Mouse (Mus musculus): ENCODE data around the gene Scfd1. TPM values are rescaled to one million over a fixed set of nuclear protein-coding genes. Genes with fewer than 3 reads are reported as not detected.
A peak's percentile ranks its signal among the peaks of the same experiment; 100 is the strongest.

Gene Scfd1
- 12.4 TPM for polyA plus RNA-seq (2012; fragmentation: generic; extraction: Trizol)
- long read RNA-seq, experiment 1, transcript Scfd1-201 (25 exons, 2,096 nt), result major isoform, 55 of 76 reads
- long read RNA-seq, experiment 1, partial matches to known transcripts, result 15 of 76 reads
- long read RNA-seq, experiment 1, other reads (novel, unspliced or antisense), result 5 of 76 reads
- long read RNA-seq, experiment 2, transcript Scfd1-201 (25 exons, 2,096 nt), result major isoform, 131 of 163 reads
- long read RNA-seq, experiment 2, partial matches to known transcripts, result 16 of 163 reads
- long read RNA-seq, experiment 2, other reads (novel, unspliced or antisense), result 13 of 163 reads

- H3K79me2 ChIP-seq (ENCODE audit: control insufficient read depth, insufficient read depth), result peaks cover 32% of the 10 kb centered on the region
- peaks cover 35% of the 10 kb centered on the region for H3K36me3 ChIP-seq (ENCODE audit: control insufficient read depth, insufficient read depth)
- peaks cover 17% of the 10 kb centered on the region for H3K79me3 ChIP-seq (ENCODE audit: low read depth)
- TF ChIP-seq MYOG (IDR thresholded peaks at IDR 0.05; ENCODE audit: control insufficient read depth, extremely low read depth, insufficient read length) (no peak), FOSL1 (IDR thresholded peaks at IDR 0.05; ENCODE audit: insufficient read depth, low read length, poor library complexity, severe bottlenecking) (no peak), MAX (IDR thresholded peaks at IDR 0.05) (no peak), CEBPB (IDR thresholded peaks at IDR 0.05; ENCODE audit: low read depth) (no peak), MYOD1 (IDR thresholded peaks at IDR 0.05; ENCODE audit: control insufficient read depth, insufficient read length, low read depth) (no peak), CTCF (IDR thresholded peaks at IDR 0.05; ENCODE audit: control insufficient read depth, insufficient read depth, insufficient read length) (no peak), USF1 (IDR thresholded peaks at IDR 0.05; ENCODE audit: low read depth) (no peak)
- H3ac ChIP-seq (ENCODE audit: control insufficient read depth, insufficient read length, low read depth), result peak within 1 kb of the TSS; percentile 83
- peak within 1 kb of the TSS; percentile 72 for H3K4me3 ChIP-seq (ENCODE audit: insufficient read depth, poor library complexity, severe bottlenecking)
- no peaks in the 10 kb centered on the region for H3K27me3 ChIP-seq (ENCODE audit: control insufficient read depth, insufficient read depth, insufficient read length)
These were observed at the start of gene Scfd1 for GRCm38 (mm10) chr12:51377003-51377887. TSS of gene Scfd1 (plus strand) at chr12:51377510.

GRCm38 (mm10) chr12:51337014-51337413 lies 40.3 kb upstream of the Scfd1 start:
- Histone ChIP-seq H3K36me3 (ENCODE audit: control insufficient read depth, insufficient read depth) (no peaks in the 10 kb centered on the region), H3K79me2 (ENCODE audit: control insufficient read depth, insufficient read depth) (no peaks in the 10 kb centered on the region), H3K4me3 (ENCODE audit: insufficient read depth, poor library complexity, severe bottlenecking) (no peak overlapping the region), H3K27me3 (ENCODE audit: control insufficient read depth, insufficient read depth, insufficient read length) (no peaks in the 10 kb centered on the region), H3K79me3 (ENCODE audit: low read depth) (no peaks in the 10 kb centered on the region), H3ac (ENCODE audit: control insufficient read depth, insufficient read length, low read depth) (no peak overlapping the region)
- no peak for TF ChIP-seq CEBPB (IDR thresholded peaks at IDR 0.05; ENCODE audit: low read depth)
- no peak for TF ChIP-seq MAX (IDR thresholded peaks at IDR 0.05)
- TF ChIP-seq MYOD1 (IDR thresholded peaks at IDR 0.05; ENCODE audit: control insufficient read depth, insufficient read length, low read depth), result no peak
- TF ChIP-seq MYOG (IDR thresholded peaks at IDR 0.05; ENCODE audit: control insufficient read depth, extremely low read depth, insufficient read length), result no peak
- TF ChIP-seq FOSL1 (IDR thresholded peaks at IDR 0.05; ENCODE audit: insufficient read depth, low read length, poor library complexity, severe bottlenecking), result no peak
- no peak for TF ChIP-seq USF1 (IDR thresholded peaks at IDR 0.05; ENCODE audit: low read depth)
- no peak for TF ChIP-seq CTCF (IDR thresholded peaks at IDR 0.05; ENCODE audit: control insufficient read depth, insufficient read depth, insufficient read length)

- H3K27me3 ChIP-seq (ENCODE audit: control insufficient read depth, insufficient read depth, insufficient read length), result no peaks in the 10 kb centered on the region
- peaks cover 28% of the 10 kb centered on the region for H3K79me3 ChIP-seq (ENCODE audit: low read depth)
- no peak overlapping the region for H3K4me3 ChIP-seq (ENCODE audit: insufficient read depth, poor library complexity, severe bottlenecking)
- H3ac ChIP-seq (ENCODE audit: control insufficient read depth, insufficient read length, low read depth), result no peak overlapping the region
- TF ChIP-seq MAX (IDR thresholded peaks at IDR 0.05), result no peak
- TF ChIP-seq CEBPB (IDR thresholded peaks at IDR 0.05; ENCODE audit: low read depth), result no peak
- no peak for TF ChIP-seq CTCF (IDR thresholded peaks at IDR 0.05; ENCODE audit: control insufficient read depth, insufficient read depth, insufficient read length)
- no peak for TF ChIP-seq FOSL1 (IDR thresholded peaks at IDR 0.05; ENCODE audit: insufficient read depth, low read length, poor library complexity, severe bottlenecking)
- peaks cover 2% of the 10 kb centered on the region for H3K36me3 ChIP-seq (ENCODE audit: control insufficient read depth, insufficient read depth)
- H3K79me2 ChIP-seq (ENCODE audit: control insufficient read depth, insufficient read depth), result peaks cover 30% of the 10 kb centered on the region
These were observed 31.2 kb upstream of the Scfd1 start for GRCm38 (mm10) chr12:51346121-51346520.

- H3K27me3 ChIP-seq (ENCODE audit: control insufficient read depth, insufficient read depth, insufficient read length), result no peaks in the 10 kb centered on the region
- peak within 1 kb of the TSS; percentile 75 for H3ac ChIP-seq (ENCODE audit: control insufficient read depth, insufficient read length, low read depth)
- TF ChIP-seq MAX (IDR thresholded peaks at IDR 0.05) (peak; percentile 86), FOSL1 (IDR thresholded peaks at IDR 0.05; ENCODE audit: insufficient read depth, low read length, poor library complexity, severe bottlenecking) (no peak)
- H3K36me3 ChIP-seq (ENCODE audit: control insufficient read depth, insufficient read depth), result peaks cover 20% of the 10 kb centered on the region
- H3K79me3 ChIP-seq (ENCODE audit: low read depth), result peaks cover 47% of the 10 kb centered on the region
- H3K79me2 ChIP-seq (ENCODE audit: control insufficient read depth, insufficient read depth), result peaks cover 50% of the 10 kb centered on the region
- peak within 1 kb of the TSS; percentile 95 for H3K4me3 ChIP-seq (ENCODE audit: insufficient read depth, poor library complexity, severe bottlenecking)
These were observed 29.2 kb upstream of the Scfd1 start, which contains the start of gene G2e3 for GRCm38 (mm10) chr12:51347988-51348697. TSS of gene G2e3 (plus strand) at chr12:51348061.

GRCm38 (mm10) chr12:51348698-51348998 lies 28.7 kb upstream of the Scfd1 start:
- H3K79me3 ChIP-seq (ENCODE audit: low read depth), result peaks cover 49% of the 10 kb centered on the region
- peaks cover 25% of the 10 kb centered on the region for H3K36me3 ChIP-seq (ENCODE audit: control insufficient read depth, insufficient read depth)
- H3K4me3 ChIP-seq (ENCODE audit: insufficient read depth, poor library complexity, severe bottlenecking), result peak overlapping the region; percentile 95
- peaks cover 55% of the 10 kb centered on the region for H3K79me2 ChIP-seq (ENCODE audit: control insufficient read depth, insufficient read depth)
- no peak for TF ChIP-seq USF1 (IDR thresholded peaks at IDR 0.05; ENCODE audit: low read depth)
- no peak for TF ChIP-seq MYOG (IDR thresholded peaks at IDR 0.05; ENCODE audit: control insufficient read depth, extremely low read depth, insufficient read length)
- no peak for TF ChIP-seq MAX (IDR thresholded peaks at IDR 0.05)
- TF ChIP-seq MYOD1 (IDR thresholded peaks at IDR 0.05; ENCODE audit: control insufficient read depth, insufficient read length, low read depth), result no peak
- TF ChIP-seq CEBPB (IDR thresholded peaks at IDR 0.05; ENCODE audit: low read depth), result no peak
- TF ChIP-seq CTCF (IDR thresholded peaks at IDR 0.05; ENCODE audit: control insufficient read depth, insufficient read depth, insufficient read length), result no peak
- no peak for TF ChIP-seq FOSL1 (IDR thresholded peaks at IDR 0.05; ENCODE audit: insufficient read depth, low read length, poor library complexity, severe bottlenecking)
- peak overlapping the region; percentile 75 for H3ac ChIP-seq (ENCODE audit: control insufficient read depth, insufficient read length, low read depth)
- no peaks in the 10 kb centered on the region for H3K27me3 ChIP-seq (ENCODE audit: control insufficient read depth, insufficient read depth, insufficient read length)
